Mouse (Mus musculus) mouse embryonic stem cell (cell line): ENCODE results near the gene Adgrb3.

Source experiments
- in situ Hi-C, 2 experiments: fragments of 300-500 bp; cut with MboI; formaldehyde crosslinking; loops; 1 replicate in 1 of 2; 3 replicates in 1 of 2; pipeline ENCODE4 v1.14.3; 2019 to 2020; ENCODE audit warnings: low sequenced_read_pairs in 2 of 2, low pct_unique_long_range_greater_than_20kb in 1 of 2, mixed read lengths in 1 of 2; ENCODE audit not compliant: unreplicated experiment in 1 of 2

Adgrb3 gene

DNA sequence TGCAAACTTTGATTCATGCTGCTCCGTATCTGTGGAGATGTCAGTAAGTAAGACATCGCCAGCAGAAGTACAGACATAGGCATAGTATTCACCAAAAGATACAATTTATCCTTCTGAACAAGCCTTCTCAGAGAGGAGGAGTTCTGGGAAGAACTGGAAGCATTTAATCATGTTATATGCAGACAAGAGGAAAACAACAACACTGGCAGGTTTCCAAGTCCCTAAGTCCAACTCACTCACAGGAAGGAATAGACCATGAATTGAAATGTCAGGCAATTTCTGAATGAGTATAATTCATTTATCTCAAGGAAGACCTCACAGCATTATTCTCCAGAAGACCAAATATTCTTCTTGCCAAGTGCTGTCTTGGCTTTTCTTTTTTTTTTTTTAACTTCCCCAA, 408.8 kb downstream of the Adgrb3 start:
- in situ Hi-C loops = no loop called here

DNA sequence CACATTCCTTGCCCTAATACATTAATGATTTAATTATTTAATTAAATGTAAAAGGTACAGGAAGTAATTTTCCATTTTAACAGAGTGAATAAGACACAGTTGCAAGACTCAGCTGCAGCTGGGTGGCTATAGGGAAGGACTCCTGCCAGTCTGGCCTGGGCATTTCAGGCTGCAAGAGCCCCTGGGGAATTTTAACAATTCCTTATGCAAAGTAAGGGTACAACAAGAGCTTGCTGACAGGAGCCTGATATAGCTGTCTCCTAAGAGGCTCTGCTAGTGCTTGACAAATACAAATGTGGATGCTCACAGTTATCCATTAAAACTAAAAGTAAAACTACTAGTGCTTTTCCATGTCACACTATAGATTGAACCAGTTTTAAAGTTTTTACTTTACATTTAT, 410.1 kb downstream of the Adgrb3 start:
- in situ Hi-C loops = no loop called here

DNA sequence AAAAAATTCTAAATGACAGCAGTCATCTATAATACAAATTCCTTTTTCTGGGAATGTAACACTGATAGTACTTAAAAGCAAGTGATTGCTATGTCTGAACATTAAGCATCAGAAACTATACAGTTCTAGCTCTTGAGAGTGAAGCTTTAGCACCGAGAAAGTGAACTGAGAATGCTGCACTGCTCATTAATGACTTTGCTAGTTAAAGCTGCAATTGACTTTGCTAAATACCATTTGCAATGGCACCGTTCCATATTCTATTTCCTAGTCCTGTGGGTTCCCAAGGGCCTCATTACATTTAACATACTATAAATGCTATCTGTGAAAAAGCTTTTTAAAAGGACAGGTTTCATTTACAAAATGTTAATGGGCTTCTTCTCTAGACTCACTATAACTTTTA, 414.4 kb downstream of the Adgrb3 start:
- in situ Hi-C loops = no loop called here

DNA sequence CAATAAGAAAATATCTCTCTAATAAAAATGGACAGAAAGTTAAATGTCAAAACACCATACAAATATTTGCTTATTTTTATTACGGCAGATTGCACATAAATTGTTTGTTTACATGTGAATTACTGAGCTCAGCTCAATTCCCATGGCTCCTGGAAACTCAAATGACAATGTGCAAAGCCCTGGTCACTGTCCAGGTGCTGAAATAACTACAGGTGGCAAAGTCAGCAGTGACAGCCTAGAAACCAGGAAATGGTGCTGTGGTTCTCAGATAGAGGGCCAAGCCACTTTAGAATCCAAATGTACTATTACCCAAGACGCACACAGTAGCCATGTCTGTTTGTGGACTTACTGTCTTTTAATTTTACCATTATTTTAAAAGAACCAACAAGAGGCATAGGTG, 465.3 kb downstream of the Adgrb3 start:
- in situ Hi-C loops = no loop called here

DNA sequence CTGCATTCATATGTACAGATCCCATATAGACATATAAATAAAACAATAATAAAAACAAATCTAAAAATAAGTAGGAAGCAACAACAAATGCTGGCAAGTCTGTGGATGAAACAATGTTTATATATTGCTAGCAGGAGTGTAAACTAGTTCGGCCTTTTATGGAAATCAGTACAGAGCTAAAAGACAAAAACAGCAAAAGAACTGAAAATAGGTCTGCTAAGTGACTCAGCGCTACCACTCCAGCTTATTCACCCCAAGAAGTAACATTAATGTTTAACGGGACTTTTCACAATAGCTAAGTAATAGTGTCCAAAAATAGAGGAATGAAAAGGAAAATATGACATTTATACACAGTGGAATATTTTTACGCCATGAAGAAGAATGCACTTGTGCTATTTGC, 471.0 kb downstream of the Adgrb3 start:
- in situ Hi-C loops = no loop called here

DNA sequence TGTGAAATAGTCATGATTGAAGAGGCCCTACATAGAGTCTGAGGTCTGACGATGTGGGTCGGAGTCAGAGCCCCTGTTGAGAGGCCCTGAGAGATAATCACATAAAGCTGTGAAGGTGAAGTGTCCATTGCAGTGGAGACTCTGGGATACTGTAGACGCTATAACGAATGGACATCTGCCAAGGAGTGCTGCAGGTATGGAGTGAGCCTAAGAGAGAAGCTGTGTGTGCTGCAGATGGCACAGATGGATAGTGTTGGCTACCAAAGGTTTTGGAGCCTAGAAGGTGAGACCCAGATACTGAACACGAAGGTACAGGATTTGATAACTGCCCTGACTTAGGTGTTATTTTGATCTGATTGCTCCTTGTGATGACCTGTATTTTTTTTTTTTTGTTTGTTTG, 474.0 kb downstream of the Adgrb3 start:
- in situ Hi-C loops = no loop called here

DNA sequence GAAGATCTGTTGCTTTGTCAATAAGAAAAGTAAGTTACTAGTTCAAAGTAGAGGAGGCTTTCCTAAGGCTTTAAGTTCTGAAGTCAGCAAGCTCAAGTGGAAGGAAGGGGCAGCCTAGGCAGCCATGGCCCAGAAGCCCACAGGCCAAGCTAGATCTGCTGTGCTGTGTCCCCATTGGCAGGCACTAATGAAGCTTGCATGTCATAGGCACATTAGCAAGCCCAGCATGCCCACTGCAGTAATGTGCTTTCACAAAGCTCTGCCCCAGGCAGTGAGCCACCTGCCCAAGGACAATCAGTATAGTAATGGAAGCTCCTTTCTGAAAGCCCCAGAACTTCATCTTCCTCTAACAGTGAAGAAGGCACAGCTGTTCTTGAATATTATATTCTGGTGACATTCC, 484.6 kb downstream of the Adgrb3 start:
- in situ Hi-C loops = no loop called here

DNA sequence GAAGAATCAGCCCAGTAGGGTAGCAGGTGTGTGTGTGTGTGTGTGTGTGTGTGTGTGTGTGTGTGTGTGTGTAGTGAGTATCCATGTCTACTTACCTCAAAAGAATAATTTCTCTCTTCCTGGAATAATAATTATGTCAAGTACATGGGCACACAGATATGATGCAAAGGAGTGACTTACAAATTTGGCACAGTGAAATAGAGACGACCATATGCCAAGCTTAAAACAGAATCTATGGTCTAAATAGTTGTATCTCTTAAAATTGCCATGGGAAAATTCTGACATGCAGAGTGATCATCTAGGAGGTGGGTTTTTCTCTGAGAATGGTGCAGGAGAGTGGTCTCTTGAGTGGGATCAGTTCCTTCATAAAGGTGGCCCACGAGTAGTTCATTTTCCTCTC, 504.1 kb downstream of the Adgrb3 start:
- in situ Hi-C loops = no loop called here

DNA sequence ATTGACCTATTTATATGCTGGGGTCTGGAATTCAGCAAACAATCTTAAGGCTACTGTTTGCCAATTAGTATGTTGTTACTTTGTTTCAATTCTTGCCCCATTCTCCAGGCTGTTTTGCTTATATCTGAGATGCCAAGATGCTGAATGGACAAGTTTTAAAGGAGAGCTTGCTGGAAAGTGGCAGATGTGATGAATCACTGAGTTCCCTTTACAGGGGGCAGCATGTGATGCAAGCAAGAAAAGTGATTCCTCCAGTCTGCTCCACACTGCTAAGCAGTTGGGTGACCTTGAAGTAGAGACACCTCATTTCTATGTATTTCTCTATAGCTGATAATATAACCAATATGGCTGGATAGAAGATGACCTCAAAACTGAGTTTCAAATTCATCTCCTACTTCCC, 512.4 kb downstream of the Adgrb3 start:
- in situ Hi-C loops = no loop called here

DNA sequence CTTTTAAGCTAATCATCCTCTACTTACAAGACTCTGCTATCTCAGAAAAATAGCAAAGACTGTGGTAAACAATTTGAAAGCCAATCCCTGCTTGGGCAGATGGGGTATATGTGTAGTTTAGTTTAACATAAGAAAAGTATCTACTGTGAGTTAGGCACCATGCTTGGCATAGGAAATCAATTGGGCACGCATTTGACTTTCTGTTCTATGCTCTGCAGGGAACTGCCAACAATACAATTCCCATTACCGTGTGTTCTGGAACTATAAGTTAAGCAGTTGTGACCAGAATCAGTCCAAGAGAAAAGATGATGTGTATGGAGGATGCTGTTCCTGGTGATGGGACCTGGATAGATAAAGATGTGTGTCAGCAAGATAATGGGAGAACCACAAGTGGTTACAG, 517.2 kb downstream of the Adgrb3 start:
- in situ Hi-C loops = no loop called here

DNA sequence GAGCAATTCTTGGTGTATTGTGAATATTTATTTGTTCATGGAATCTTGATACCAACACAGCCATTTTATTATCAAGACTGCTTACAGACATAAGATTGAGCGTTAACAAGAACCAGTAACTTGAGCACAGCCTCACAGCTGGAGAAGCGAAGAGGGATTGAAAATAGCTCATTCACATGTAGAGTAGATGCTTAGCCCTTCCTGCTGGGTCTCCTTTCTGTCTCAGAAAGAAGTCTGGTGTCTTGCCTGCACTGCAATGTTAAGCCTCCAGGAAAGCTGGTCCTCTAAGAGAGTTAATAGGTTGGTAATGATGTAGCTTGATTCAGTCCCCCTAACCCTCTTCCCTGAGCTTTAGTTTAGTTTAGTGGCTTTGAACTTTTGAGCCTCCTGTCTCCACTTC, 519.4 kb downstream of the Adgrb3 start:
- in situ Hi-C loops = no loop called here

DNA sequence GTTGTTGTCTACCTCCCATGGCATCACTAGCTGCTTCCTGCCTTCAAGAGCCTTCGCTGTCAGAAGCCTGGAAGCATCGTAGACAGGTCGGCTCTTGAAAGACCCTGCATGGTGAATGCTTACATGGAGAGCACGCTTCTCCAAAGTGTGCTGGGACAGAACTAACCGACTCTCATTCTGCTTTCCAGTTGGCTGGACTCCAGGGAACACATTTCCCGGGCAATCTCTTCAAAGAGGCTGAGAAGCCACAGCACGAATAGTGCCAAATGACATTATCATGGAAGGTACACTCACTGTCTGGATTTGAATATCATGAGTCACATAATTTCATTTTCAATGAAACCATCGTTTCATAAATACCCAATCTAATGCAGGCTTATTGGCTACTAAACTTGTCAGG, 548.0 kb downstream of the Adgrb3 start:
- in situ Hi-C loops = no loop called here

DNA sequence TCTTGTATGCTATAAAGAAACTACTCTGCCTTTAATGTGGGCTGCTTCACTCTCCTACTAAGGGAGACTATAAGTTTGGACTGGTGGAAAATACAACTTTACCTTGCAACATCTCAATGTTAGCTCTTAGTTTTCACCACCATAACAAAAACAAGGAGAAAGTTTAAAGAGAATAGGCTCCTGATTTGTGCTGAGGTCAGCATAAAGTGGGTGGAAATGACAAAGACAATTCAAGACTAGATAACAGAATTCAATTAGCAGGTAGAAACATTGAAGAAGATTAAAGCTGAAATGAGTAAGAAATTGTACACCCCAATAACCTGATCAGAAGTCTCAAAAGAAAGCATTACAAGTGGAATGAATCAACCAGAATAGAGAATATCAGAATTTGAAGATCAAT, 578.9 kb downstream of the Adgrb3 start:
- in situ Hi-C loops = no loop called here

DNA sequence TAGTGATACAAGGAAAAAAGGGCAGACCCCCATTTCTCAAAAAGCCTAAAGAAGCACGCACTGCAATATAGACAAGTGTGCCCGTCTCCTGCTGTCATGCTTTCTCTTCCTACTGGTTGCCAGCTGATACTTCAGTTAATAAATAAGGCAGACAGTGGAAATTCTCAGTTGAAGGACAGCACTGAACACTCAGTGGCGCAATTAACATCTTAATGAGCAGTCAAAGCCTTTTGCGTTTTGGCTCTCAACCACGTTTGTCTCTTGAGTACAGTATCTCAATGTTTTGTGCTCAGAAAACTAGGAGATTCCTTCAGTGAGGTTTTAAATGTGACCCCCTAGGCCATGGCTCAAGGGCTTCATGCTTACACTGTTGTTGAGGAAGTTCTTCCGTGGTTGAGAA, 587.1 kb downstream of the Adgrb3 start:
- in situ Hi-C loops = no loop called here

DNA sequence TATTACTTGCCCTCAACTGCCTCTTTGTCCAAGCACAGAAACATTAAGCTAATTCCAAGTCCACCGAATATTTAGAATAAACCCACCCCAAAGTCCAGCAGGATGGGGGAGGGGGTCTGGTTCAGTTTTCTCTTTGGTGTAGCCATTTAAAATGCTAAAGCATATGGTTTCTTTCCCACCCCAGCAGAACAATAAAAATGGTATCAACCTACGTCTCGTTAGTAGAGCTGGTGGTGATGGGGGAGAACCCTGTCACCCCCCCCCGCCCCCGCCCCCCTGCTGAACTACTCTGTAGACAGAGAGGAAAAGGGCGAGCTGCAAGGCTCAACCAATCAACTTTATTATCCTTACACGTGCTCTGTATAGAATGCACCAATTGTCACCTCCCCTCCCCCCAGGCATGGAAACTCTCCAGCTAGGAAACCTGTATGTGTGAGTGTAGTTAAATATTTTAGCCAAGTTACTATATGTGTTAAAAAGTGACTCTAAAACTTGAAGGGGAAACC, 600.2 kb downstream of the Adgrb3 start:
- in situ Hi-C loops = no loop called here

DNA sequence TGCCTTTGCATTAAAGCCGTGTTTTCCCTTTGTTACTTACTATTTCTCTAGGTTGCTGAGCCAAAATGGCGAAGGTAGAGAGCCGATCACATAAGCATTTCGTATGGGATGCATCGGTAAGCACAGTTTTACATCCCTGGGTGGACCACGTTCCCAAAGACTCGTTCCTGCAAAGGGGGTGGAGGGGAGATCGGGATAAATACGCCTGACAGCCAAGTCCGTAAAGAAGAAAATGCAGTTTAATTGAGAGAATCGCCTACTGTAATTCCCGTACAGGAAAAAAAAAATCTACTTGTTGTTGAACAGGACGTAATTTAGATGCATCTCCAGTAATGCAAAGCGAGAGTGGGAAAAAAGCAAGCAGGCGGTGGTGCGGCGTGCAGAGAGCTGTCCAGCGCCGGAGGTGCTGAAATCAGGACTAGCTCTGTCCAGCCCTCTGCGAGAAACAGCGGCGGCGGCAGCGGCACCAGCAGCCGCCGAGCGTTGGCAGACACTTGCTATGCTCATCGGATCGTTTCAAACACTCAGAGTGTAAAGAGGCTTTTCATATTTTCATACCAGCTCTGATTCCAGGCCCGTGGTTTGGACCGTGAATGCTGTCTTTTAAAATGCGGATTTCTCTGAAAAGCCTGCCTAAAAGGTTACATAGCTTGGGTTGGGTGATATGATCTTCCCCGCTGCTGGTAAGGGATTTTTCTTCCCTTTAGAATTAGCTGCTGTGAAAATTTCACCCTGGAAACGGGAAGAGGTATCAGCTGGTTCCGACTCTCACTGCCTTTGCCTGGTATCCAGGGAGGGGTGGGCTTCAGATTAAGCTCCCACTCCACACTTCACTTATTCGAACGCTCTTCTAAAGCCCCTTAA, 600.9 kb downstream of the Adgrb3 start:
- in situ Hi-C loops = no loop called here

DNA sequence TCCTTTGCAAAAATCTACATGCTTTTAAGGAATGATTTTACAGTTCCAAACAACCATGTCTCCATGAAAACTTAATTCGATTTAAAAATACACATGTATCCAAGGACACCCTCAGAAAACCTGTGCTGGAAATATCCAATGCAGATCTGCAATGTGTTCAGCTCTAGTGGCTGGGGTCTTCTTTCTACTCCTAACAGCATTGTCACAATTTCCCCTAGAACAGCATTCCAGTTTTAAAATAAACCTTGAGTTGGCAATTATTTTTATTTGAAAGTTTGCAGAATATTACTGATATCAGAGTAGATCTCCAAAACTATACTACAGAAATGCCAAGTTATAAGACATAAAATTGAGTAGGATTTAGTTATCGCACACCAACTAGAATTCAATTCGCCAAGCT, 601.6 kb downstream of the Adgrb3 start:
- in situ Hi-C loops = no loop called here

DNA sequence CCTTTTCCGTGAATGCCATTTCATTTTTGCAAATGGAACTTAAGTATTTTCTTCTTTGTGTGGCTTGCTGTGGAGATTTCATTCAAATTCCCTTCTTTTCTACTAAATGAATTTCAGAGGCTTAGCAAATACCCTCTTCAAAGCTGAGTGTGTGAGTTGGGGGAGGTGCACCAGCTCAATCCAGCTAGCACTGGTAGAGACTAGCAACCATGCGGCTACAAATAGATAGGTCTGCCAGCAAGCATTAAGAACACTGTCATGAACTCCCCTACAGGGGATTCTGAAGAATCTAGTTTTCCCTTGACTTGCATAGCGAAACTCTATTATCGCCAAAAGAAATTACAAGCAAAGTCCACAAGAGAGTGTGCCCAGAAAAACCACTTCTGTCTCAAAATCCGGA, 624.9 kb downstream of the Adgrb3 start:
- in situ Hi-C loops = no loop called here

DNA sequence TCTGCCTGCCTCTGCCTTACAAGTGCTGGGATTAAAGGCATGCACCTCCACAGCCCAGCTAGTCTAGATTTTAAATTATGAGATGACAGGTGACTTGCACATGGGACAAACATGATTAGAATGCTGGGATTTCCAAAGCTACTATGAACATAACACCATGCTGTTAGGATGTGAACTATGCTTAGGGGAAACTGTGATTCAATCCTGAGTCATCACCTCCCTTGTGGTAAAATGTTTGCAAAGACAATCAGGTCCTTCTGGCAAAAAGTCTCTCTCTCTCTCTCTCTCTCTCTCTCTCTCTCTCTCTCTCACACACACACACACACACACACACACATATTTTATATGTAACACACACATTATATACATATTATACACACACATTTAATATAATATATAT, 630.1 kb downstream of the Adgrb3 start:
- in situ Hi-C loops = no loop called here

DNA sequence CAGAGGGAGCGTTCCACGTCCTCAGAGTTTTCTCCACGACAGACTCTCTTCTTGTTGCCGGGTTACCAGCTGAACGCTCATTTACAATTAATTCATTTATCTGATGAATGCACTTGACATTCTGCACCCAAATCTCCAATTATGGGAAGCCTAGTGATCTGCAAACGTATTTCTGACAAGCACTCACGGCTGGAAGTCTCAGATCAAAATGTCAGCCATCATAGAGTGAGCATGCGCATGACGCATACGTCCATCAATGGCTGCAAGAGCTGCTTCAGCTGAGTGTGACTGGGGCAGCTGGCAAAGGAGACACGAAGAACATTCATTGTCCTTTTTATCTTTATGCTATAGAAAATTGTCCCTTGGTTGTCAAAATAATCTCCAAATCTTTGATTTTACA, 637.5 kb downstream of the Adgrb3 start:
- in situ Hi-C loops = no loop called here
